Mouse (Mus musculus): ENCODE results near the gene Syne2.

The Syne2 gene

DNA sequence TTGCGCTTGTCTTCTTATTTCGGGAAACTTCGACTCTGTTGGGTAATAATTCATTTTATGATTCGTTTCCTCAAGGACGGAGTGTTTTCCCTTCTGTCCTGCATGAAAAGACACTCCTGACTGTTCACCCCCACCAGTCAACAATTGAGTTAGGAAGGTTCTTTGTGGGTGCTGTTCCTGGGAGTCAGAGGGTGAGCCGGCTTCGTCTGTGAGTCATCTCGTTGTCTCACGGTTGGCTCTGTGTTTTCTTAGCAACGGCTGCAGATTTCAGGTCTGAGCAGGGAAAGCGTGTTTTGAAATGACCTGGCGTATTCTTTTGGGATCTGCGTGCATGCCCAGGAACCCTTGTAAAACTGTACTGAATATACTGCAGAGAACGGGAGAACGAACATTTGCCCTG is 9.8 kb downstream of the Syne2 start:
- no peak for DNase-seq (ENCODE audit: low spot score in 2 of 2)

DNA sequence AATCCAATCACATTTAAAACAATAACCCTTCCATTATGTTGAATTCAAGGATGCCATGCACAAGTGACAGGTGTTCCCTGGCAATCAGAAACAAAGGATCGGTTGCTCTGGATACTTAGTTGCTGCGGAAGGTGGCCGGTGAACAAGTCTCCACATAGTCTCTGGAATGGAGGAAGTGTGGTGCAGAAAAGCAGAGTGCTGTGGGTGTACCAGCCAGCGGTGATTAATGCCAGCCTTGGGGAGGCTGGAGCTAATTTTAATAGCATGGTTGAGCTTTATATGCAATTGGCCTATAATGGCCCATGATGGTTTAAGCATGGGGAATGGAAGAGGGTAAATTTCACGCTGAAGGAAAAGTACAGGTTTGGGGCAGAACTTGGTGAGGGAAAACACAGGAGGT is 11.7 kb downstream of the Syne2 start:
- no peak for DNase-seq (ENCODE audit: low spot score in 2 of 2)

DNA sequence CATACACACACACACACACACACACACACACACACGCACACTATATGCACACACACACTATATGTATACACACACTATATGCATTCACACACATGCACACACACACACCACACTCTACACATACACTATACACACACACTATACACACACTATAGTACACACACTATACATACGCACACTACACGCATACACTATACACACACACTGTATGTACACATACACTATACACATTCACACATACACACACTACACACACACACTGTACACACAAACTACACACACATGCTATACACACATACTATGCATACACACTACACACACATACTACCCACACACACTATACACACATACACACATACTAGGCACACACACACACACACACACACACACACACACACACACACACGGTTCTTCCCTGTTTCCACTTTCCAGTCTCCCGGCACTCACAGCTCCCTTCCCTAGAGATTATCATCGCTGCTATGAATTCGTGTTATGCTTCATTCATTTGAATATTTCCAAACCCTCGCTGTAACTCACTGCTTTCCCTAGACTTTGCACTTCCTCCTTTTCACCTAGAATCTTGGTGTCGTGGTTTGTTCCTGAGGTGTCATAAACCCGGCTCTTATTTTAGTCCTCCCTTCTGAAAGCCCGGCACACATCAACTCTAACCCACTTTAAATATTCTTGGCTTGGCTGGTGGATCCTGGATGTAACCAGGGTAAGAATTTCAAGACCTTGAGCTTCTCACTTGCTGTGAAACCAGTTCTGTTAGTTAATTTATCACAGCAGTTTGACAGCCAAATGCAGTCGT is 15.4 kb downstream of the Syne2 start:
- DNase-seq (ENCODE audit: low spot score in 2 of 2) = no peak

DNA sequence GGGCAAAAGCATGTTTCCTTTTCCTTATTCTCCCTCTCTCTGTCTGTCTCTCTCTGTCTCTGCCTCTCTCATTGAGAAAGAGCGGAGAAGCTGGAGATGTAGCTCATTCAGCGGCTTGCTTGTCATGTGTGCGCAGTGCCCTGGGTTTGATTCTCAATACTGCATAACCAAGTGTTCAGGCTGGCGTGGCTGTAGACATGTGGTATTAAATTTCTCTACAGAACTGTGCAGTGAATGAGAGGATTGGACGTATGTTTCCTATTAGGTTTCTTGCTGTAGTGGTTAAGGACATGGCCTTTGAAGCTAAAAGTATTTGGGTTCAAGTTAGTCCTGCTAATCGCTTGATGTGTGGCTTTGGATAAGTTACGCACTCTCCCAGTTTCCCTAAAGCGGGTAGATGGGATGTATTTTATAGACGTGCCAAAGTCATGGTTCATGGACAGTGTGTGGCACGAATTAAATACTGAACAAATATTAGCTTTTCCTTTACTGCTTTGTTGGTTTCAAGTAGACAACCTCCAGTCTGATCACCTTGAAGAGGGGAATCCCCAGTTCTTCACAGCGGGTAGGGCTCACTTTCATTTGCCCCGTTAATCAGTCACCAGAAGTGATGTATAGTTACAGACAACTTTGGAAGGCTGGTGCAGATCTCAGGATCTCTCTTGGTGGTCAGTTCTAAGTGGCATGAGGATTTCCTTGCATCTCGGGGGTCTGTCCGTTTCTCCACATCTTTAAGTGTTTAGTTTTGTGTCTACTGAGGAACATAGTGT is 16.2 kb downstream of the Syne2 start:
- no peak for DNase-seq (ENCODE audit: low spot score in 2 of 2)

DNA sequence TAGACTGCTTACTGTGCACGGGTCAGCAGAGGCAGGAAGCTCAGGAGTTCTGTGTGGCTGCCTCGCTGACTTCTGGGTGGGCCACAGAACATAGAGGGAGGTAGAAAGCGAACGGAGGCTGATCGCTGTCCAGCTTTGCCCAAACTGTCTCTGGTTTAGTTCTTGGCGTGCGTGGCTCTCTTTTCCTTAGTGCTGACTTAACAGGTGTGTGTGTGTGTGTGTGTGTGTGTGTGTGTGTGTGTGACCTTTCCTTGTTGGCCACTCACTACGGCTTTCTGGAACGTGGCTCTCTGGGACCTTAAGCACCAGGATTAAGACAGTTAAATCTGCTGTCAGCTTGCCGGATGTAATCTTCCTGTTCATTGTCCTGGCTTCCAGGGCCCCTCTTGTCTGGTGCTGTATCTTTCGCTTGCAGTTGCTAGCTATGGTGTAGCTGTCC is 18.6 kb downstream of the Syne2 start:
- DNase-seq (ENCODE audit: low spot score in 2 of 2) = no peak

DNA sequence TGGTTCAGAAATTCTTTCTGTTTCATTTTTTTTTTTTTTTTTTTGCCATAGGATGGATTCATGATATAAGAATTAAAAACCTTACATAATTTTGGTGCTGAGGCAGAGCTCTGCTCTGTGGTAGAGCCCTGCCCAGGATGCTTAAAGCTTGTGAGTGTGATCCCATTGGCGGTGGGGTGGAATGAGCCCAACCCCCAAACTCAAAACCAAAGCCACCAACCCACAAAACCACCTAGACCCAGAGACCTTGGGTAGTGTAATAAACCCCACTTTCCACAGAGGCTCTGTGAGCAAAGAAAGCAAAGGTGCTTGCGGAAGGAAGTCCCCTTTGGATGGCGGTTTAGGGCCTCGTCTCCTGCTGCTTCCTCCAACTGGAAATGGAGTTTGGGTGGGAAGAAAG is 19.5 kb downstream of the Syne2 start:
- DNase-seq (ENCODE audit: low spot score in 2 of 2) = no peak

DNA sequence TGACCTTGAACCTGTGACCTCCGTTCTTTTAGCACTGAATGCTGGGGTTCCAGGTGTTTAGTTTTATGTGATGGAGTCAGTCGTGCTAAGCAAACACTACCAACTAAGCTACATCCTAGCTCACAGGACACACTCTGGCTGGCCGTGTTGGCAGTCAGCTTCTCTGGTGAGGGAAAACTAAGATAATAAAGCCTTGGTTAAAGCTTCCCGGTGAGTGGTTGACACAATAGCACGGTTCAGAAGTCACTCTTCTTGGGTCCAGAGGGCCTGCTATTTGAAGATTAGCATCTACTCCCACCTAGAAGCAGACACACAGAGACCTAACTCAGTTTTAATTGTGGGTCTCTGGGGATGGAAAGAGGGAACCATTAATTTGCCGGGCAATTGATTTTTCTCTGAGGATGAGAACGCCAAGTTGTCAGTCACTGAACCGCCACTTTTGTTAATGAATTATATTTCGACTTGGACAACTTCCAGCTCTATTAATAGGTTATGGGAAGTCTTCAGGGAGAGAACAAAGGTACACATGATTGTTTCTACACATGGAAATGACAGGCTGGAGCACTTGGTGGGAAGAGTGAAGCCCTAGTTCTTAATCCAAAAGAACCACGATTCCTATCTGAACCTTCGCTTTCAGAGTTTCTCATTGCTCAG is 21.3 kb downstream of the Syne2 start:
- DNase-seq (ENCODE audit: low spot score in 2 of 2) = no peak

DNA sequence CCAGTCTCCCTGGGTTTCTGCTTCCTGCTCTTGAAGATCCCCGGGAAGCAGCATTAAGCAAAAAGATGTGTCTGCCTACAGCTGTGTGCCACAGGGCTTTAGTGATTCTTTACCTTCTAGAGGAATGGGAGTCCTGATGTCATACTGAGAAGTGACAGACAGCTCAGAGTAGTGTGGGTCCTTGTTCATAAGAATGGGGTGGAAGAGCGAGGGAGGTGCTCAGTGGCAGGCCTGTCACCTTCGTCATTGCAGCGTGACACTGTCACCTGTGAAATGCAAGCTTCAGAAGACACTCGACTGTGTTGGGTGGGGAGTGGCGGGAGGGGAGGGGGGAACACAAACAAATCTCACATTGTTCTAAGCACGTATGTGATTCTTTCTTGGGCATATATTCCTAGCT is 23.2 kb downstream of the Syne2 start:
- DNase-seq (ENCODE audit: low spot score in 2 of 2) = no peak

DNA sequence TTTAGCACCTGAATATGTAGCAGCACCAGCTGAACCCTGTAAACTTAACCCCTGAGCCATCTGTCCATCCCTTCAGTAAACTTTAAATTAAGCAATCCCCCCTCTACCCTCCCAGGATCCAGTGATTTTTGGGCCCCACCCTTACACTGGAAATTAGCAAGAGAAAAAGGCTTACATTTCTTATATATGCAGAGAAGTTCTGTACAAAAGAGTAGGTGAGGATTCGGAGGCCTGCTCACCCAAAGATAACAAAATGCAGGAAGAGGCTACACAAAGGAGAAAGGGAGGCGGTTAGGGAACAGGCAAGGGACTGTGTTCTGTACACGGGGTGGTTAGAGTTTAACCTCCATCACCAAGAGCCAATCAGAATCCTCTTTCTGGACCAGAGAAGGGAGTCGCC is 26.4 kb downstream of the Syne2 start:
- no peak for DNase-seq (ENCODE audit: low spot score in 2 of 2)

DNA sequence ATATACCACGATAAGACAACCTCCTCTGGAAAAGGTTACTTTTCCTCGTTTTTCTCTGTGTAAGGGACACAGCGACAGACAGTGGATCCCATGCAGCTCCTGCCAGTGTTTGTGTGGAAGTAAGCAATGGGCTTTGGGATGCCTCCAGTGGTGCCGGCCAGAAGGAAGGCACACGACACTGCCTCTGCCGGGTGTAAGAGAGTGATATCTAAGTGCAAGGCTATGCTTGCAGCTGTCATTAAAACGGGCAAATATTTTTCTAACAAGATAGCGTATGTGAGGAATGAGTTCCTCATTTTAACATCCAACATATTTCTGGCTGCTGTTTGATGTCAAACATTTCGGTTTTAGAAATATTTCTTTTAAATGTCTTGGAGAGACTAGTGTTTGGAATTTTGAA is 27.1 kb downstream of the Syne2 start:
- DNase-seq (ENCODE audit: low spot score in 2 of 2) = no peak

DNA sequence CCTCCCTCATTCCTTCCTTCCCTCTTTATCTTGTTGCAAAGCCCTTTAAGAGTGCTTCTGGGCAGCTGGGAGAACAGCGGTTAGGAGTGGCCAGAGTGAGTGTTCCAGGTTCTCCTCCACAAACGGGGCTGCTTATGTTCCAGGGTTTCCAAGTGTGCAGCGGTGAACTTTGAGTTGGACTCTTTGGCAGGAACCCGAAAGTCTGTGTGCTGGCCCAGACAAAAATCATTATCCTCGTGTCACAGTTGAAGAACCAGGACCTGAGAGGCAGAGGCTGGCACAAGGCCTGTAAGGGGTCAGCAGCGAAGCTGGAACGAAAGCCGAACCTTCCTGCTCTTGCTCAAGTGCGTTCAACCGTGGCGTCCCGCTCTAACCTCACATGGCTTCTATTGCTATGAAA is 28.6 kb downstream of the Syne2 start:
- DNase-seq (ENCODE audit: low spot score in 2 of 2) = no peak

DNA sequence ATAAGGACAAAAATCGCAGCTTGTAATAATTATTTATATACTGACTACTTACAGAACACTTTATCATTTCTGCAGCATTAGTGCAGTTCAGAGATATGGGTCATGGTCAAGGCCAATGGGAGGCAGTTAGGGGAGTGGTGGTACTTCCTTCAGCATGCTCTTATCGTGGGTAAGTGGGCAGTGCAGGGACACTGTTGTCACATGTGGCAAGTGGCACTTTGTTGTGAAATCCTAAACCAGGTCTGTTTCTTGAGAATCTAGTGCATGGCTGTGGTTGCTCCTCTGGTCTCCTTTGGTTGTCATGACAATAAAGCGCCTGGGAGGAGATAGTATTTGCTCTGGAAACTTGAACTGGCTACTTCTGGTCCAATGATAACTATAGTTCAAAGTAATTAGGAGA is 32.3 kb downstream of the Syne2 start:
- no peak for DNase-seq (ENCODE audit: low spot score in 2 of 2)

DNA sequence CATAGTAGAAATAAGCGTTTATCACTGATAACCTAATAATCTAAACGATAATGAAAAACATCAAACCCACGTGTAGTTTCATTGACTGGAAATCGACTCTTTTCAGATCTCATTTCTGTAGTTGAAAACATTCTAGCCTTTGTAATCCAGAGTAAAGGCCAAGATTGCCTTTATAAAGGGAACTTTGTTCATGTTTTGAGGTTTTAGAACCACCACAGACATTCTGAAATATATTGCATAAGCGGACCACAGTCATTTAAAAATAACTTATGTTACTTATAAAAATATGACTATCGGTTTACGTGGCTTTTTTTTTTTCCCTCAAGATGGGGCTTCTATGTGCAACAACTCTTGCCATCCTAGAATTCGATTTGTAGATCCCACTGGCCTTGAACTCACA is 33.5 kb downstream of the Syne2 start:
- DNase-seq (ENCODE audit: low spot score in 2 of 2) = no peak

DNA sequence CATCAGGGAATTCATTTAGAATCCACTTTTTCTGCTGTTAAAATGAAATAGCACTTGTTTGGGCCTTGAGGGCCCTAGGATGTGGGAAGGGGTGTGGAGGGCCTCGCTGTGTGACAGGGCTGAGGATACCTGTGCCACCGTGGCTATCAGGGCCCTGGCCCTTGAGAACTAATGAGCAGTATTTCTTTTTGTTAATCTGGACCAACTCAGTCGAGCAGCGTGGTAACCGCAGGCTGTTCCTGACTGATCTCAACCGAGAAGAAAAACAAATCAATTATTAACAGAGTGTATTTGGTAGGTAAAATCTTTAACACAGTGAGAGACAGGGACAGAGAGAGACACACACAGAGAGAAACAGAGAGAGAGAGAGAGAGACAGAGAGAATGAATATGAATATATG is 34.5 kb downstream of the Syne2 start:
- DNase-seq (ENCODE audit: low spot score in 2 of 2) = no peak

DNA sequence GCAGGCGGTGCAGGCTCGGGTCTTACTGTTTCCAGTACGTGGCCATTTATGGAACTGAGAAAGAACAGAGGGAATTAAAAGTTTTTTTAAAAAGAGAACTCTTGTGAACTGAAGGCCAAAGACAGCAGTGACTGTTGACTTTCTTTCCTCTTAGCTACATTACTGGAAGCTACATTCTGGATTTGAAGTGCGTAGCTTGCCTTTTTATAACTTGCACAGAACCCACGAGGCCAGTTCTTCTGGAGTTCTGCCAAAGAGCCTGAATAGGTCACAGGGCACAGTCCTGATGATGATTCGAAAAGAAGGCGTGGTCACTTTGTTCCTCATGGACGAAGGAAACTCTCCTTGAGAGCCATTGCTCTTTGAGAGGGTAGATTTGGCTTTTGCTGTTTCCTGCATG is 35.6 kb downstream of the Syne2 start:
- no peak for DNase-seq (ENCODE audit: low spot score in 2 of 2)

DNA sequence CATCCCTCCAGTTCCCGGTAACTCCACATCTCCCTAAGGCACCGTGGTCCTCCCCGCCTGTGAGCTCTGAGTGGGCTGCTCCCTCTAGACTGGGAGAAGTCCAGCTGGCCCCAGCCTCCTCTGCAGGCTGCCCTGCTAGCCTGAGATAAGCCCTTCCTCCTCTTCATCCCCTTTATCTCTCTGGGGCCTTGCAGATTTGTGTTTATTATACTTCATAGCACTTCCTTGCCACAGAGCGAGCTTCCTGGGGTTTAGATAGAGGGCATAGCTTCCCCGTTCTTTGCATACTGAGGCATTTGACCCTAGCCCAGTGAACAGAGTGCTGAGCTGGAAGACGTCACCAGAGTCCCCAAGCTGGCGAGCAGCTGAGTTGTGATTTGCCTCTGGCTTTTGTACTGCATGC is 37.1 kb downstream of the Syne2 start:
- no peak for DNase-seq (ENCODE audit: low spot score in 2 of 2)

DNA sequence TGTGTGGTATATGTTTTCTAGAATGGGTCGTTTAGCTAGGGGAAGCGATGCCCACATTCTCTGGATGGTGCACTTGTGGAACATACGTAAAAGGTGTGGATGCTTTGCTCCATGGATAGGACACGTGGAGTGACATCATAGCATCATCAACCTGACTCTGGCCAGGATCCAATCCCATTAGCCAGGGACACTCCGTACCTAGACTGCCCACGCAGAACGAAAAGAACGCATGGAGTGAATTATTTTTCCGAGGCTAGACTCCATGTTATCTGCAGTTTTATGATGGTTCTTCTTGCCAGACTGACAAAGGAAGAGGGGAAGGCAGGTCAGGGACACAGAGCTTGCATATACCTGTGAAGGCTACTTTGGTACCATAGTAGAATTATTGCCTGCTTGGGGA is 37.7 kb downstream of the Syne2 start:
- no peak for DNase-seq (ENCODE audit: low spot score in 2 of 2)

DNA sequence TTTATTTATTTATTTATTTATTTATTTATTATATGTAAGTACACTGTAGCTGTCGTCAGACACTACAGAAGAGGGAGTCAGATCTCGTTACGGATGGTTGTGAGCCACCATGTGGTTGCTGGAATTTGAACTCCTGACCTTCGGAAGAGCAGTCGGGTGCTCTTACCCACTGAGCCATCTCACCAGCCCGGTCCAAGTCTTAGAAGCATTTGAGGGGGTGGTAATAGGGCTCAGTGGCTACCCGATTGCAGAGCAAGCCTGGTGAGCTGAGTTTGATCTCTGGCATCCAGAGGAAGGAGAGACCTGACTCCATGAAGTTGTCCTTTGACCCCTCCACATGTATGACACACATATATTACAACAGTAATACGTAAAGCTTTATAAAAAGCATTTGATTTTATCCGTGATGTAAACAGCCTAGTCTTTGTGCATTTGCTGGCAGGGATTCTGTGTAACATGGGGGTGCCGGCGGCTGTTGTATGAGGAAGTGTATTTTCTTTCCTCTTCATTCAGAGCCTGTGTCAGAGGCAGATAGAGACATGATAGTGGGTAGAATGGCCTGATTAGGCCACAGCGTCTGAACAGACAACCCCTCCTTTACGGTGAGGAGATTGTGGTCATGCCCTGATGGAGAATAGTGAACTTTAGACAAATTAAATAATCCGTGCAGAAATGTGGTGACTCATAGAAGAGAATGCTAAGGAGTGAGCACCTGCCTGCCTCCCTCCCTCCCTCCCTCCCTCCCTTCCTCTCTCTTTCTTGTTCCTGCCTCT is 38.3 kb downstream of the Syne2 start:
- DNase-seq (ENCODE audit: low spot score in 2 of 2) = no peak

DNA sequence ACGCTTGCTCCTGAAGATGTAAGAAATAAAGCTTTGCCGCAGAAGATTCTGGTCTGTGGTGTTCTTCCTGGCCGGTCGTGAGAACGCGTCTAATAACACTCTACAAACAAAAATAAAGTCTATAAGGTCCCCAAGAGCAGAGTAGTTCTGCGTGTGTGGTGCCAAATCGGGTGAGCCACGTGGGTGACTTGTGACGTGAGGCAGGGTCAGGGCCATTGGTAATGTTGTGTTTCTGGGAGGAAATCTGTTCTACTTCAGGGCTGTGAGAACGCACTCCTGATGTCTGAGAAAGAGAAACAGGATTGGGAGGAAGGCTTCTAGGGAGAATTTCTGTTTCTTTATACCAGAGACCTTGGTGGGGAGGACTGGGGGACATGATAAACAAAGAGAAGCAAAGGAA is 42.0 kb downstream of the Syne2 start:
- no peak for DNase-seq (ENCODE audit: low spot score in 2 of 2)

DNA sequence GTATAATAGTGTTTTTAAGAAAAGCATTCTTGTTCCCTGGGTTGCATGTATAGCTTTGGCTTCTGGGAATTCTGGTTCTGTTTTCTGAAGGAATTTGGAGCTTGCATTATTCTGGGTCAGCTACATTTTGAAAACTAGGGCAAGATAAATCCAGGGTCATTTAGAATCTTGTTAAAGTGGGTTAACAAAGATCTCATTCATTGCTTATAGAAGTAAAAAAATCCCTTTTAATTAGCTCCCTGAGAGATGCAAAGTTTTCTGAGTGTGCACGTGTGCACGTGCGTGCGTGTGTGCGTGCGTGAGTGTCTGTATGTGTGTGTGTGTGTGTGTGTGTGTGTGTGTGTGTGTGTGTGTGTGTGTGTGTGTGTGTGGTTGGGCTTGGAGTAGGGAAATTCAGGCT is 42.9 kb downstream of the Syne2 start:
- no peak for DNase-seq (ENCODE audit: low spot score in 2 of 2)

DNA sequence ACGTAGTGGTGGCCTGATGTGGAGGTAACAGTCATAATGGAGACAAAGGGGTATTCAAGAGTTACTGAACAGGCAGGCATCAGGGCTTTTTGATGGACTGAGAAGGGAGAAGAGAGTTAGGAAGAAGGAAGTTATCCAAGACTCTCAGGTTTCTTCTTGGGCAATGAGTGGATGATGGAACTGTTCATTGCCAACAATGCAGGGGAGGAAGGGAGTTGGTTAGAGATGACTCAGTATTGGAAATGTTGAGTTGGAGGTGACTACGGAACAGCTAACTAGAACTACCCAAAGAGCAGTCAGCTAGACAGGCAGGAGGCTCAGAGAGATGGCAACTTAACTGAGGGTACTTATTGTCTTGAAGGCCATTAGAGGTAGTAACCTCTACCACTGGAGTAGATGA is 47.2 kb downstream of the Syne2 start:
- DNase-seq (ENCODE audit: low spot score in 2 of 2) = no peak
